26 mouse cellular contexts compared by ENCODE assay signal in the genomic region with DNA sequence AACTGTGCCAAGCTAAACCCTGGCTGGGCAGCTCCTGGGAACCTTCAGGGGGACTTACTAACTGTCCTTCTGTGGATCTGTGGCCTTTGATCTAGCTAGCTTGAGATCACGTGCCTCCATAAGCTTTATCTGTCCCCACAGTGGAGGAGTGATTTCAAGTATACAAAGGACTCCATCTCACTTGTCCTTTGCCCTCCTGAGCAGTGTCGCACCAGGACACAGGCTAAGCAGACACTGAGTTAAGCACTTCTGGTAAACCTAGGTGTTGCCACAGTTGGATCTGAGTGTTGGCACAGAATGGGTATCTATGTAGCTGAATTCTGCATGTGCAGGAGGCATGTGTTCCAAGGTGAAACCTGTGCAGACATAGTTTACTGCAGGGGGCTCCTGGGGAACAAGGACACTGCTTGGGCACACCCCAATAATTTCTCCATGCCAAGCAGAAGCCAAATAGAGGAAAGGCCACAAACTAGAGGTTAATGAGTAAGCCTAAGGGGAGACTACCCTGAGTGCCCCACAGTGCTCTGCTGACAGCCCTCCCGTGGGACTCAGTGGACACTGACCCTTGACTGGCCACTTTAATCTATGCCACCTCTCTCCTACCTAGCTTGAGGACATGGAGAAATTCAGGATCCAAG. TPM values are rescaled to one million over a fixed set of nuclear protein-coding genes. Genes with fewer than 3 reads are reported as not detected.
A peak's percentile ranks its signal among the peaks of the same experiment; 100 is the strongest.
DNase-seq lines count a peak whose midpoint lies in the region; ATAC-seq and TF ChIP-seq lines count a peak whose summit lies in the region.
"Had no signal": no experiment of that assay in that cellular context is flagged by ENCODE, and none has a peak within 500 bp of the region (broad histone marks: within the 10 kb centered on the region; RNA-seq: fewer than 3 reads in every experiment).

No protein-coding gene starts in this region.

- no peaks in the 10 kb centered on the region for H3K9me3 ChIP-seq in intestine, embryonic 16.5 days (ENCODE audit: control insufficient read depth, low read length)
- no peaks in the 10 kb centered on the region for H3K9me3 ChIP-seq in kidney, embryonic 16.5 days (ENCODE audit: low read length)
- H3K9me3 ChIP-seq in liver, embryonic 16.5 days (replicated peaks; ENCODE audit: control insufficient read depth, low read length) = no peaks in the 10 kb centered on the region
- H3K9me3 ChIP-seq: embryonic facial prominence, embryonic 12.5 days; hindbrain, embryonic 15.5 days had no signal

- no peaks in the 10 kb centered on the region for H3K36me3 ChIP-seq in kidney, adult 2 months (ENCODE audit: control insufficient read depth, insufficient read depth, low read length)
- no peaks in the 10 kb centered on the region for H3K36me3 ChIP-seq in intestine, embryonic 16.5 days (ENCODE audit: control insufficient read depth, insufficient read depth, low read length)
- no peaks in the 10 kb centered on the region for H3K36me3 ChIP-seq in kidney, embryonic 16.5 days (ENCODE audit: insufficient read depth, low read length)
- H3K36me3 ChIP-seq in liver, embryonic 16.5 days (ENCODE audit: control insufficient read depth, insufficient read depth) = no peaks in the 10 kb centered on the region
- H3K36me3 ChIP-seq: embryonic facial prominence, embryonic 12.5 days; hindbrain, embryonic 15.5 days had no signal

- no peak overlapping the region for H3K4me3 ChIP-seq in kidney, adult 2 months (ENCODE audit: insufficient read depth, low read depth, low read length)
- no peak overlapping the region for H3K4me3 ChIP-seq in intestine, embryonic 16.5 days (ENCODE audit: low read length)
- no peak overlapping the region for H3K4me3 ChIP-seq in kidney, embryonic 16.5 days (ENCODE audit: low read length)
- no peak overlapping the region for H3K4me3 ChIP-seq in liver, embryonic 16.5 days (ENCODE audit: low read depth, low read length)
- H3K4me3 ChIP-seq: embryonic facial prominence, embryonic 12.5 days; hindbrain, embryonic 15.5 days; left cerebral cortex, adult 2 months; myocyte had no signal

- peak; percentile 93 for ATAC-seq in intestine, embryonic 16.5 days
- peak; percentile 54; the same call in 1 of the 2 replicates for ATAC-seq in kidney, embryonic 16.5 days (ENCODE audit: low FRiP score, low TSS enrichment)
- peak; percentile 72 for ATAC-seq in liver, embryonic 16.5 days (ENCODE audit: low read depth)
- ATAC-seq: activated CD4-positive, CD25-positive, alpha-beta regulatory T cell, adult 4 months; lung, postnatal 0 days; midbrain, embryonic 16.5 days had no signal

- 39% methylated on average over 3 of the region's 3 CpGs for WGBS in kidney, adult 2 months
- 48% methylated on average over 3 of the region's 3 CpGs for WGBS in intestine, embryonic 16.5 days
- WGBS in kidney, embryonic 16.5 days = 63% methylated on average over 3 of the region's 3 CpGs
- 43% methylated on average over 3 of the region's 3 CpGs for WGBS in liver, embryonic 16.5 days (ENCODE audit: insufficient replicate concordance)

- intact Hi-C loops in left cerebral cortex, postnatal 14 days (cut with DNase I) = no loop called here

- TF ChIP-seq POLR2A in kidney, adult 2 months (IDR thresholded peaks at IDR 0.05; ENCODE audit: low read depth, low read length) = no peak

- no peak overlapping the region for H3K4me2 ChIP-seq in intestine, embryonic 16.5 days (ENCODE audit: low read depth, low read length)
- no peak overlapping the region for H3K4me2 ChIP-seq in kidney, embryonic 16.5 days (replicated peaks; ENCODE audit: low read depth, low read length)
- no peak overlapping the region for H3K4me2 ChIP-seq in liver, embryonic 16.5 days (ENCODE audit: low read depth, low read length)
- H3K4me2 ChIP-seq: embryonic facial prominence, embryonic 12.5 days; hindbrain, embryonic 15.5 days had no signal

- H3K4me1 ChIP-seq in kidney, adult 2 months (ENCODE audit: control insufficient read depth, insufficient read depth, low read length) = peaks cover 19% of the 10 kb centered on the region; the same call in 1 of the 2 replicates
- H3K4me1 ChIP-seq in intestine, embryonic 16.5 days (ENCODE audit: control insufficient read depth, insufficient read depth, low read length) = 0 out of 2 replicates have a peak, but pooled peaks cover 4% of the 10 kb centered on the region
- no peaks in the 10 kb centered on the region for H3K4me1 ChIP-seq in kidney, embryonic 16.5 days (ENCODE audit: insufficient read depth, low read length)
- peaks cover 4% of the 10 kb centered on the region for H3K4me1 ChIP-seq in liver, embryonic 16.5 days (ENCODE audit: control insufficient read depth, low read depth, low read length)
- H3K4me1 ChIP-seq: embryonic facial prominence, embryonic 12.5 days; hindbrain, embryonic 15.5 days had no signal

- H3K9ac ChIP-seq in intestine, embryonic 16.5 days (ENCODE audit: low read depth, low read length) = no peak overlapping the region
- H3K9ac ChIP-seq in kidney, embryonic 16.5 days (replicated peaks; ENCODE audit: low read length) = no peak overlapping the region
- H3K9ac ChIP-seq in liver, embryonic 16.5 days (ENCODE audit: low read depth, low read length) = no peak overlapping the region
- H3K9ac ChIP-seq: embryonic facial prominence, embryonic 12.5 days; hindbrain, embryonic 15.5 days; liver, embryonic 14.5 days had no signal

- TF ChIP-seq CTCF in kidney, adult 2 months (conservative IDR thresholded peaks at IDR 0.05; ENCODE audit: insufficient read depth, insufficient read length, low read depth, low read length) = no peak

- no peaks in the 10 kb centered on the region for H3K27me3 ChIP-seq in kidney, adult 2 months (replicated peaks; ENCODE audit: control insufficient read depth, insufficient read depth, low read length)
- H3K27me3 ChIP-seq in intestine, embryonic 16.5 days (replicated peaks; ENCODE audit: control insufficient read depth, insufficient read depth, low read length) = no peaks in the 10 kb centered on the region
- no peaks in the 10 kb centered on the region for H3K27me3 ChIP-seq in kidney, embryonic 16.5 days (ENCODE audit: insufficient read depth, low read length)
- no peaks in the 10 kb centered on the region for H3K27me3 ChIP-seq in liver, embryonic 16.5 days (ENCODE audit: control insufficient read depth, insufficient read depth, low read depth, low read length)
- H3K27me3 ChIP-seq: embryonic facial prominence, embryonic 12.5 days; hindbrain, embryonic 15.5 days had no signal

- peak; percentile 85 for DNase-seq in kidney, adult 2 months
- DNase-seq in kidney, postnatal 10 days = no peak
- no peak for DNase-seq in right cerebral cortex, postnatal 14 days
- DNase-seq in cerebellum, postnatal 4 days (ENCODE audit: low spot score in 2 of 2) = no peak
- DNase-seq in left cerebral cortex, postnatal 14 days (ENCODE audit: low spot score in 2 of 2) = no peak
- DNase-seq: adrenal gland, postnatal 10 days; cerebellum, adult 18-20 months; cerebellum, postnatal 14 days; gastrocnemius, postnatal 36 days; left cerebral cortex, postnatal 4 days; thymus, adult 2 months had no signal

- peak overlapping the region; percentile 89 for H3K27ac ChIP-seq in kidney, adult 2 months (ENCODE audit: insufficient read depth, low read depth, low read length)
- H3K27ac ChIP-seq in intestine, embryonic 16.5 days (ENCODE audit: low read length) = no peak overlapping the region; the same call in 1 of the 2 replicates
- no peak overlapping the region for H3K27ac ChIP-seq in kidney, embryonic 16.5 days (ENCODE audit: low read length)
- 0 out of 2 replicates have a peak overlapping the region, but pooled peaks have one; percentile 19 for H3K27ac ChIP-seq in liver, embryonic 16.5 days (ENCODE audit: low read length)
- H3K27ac ChIP-seq: embryonic facial prominence, embryonic 12.5 days; hindbrain, embryonic 15.5 days; left cerebral cortex, adult 2 months; liver, embryonic 14.5 days; macrophage; stomach, postnatal 0 days had no signal

RNA-seq across cellular contexts. Expression of gene Abcc12, which starts 13.8 kb away (rescaled TPM):
- 0.01 and 0.03 TPM in 2 replicates for polyA plus RNA-seq in kidney, adult 2 months (2012; rRNA removed)
- polyA plus RNA-seq in intestine, embryonic 16.5 days (2015; fragmentation: Nextera tagmentation; extraction: Ambion mirVana) = 0.06 and 0.09 TPM in 2 replicates
- polyA plus RNA-seq in kidney, embryonic 16.5 days (2015; fragmentation: Nextera tagmentation; extraction: Ambion mirVana) = 0.05 and 0.06 TPM in 2 replicates
- not detected in 2 replicates for polyA plus RNA-seq in liver, embryonic 16.5 days (2015; fragmentation: Nextera tagmentation; extraction: Ambion mirVana)
- total RNA-seq in left cerebral cortex, postnatal 14 days (2021) = under 1 TPM; 0.13 to 0.34 TPM
- total RNA-seq: hematopoietic stem cell, adult 5-6 weeks had no signal
- polyA plus RNA-seq: activated CD4-positive, CD25-positive, alpha-beta regulatory T cell, adult 4 months; C2C12; macrophage; myocyte had no signal

RNA-seq across cellular contexts. Expression of gene Lonp2, which starts 29.6 kb away (rescaled TPM):
- polyA plus RNA-seq in kidney, adult 2 months (2012; rRNA removed) = 82.9 and 87.1 TPM in 2 replicates
- 72.5 and 78.0 TPM in 2 replicates for polyA plus RNA-seq in intestine, embryonic 16.5 days (2015; fragmentation: Nextera tagmentation; extraction: Ambion mirVana)
- polyA plus RNA-seq in kidney, embryonic 16.5 days (2015; fragmentation: Nextera tagmentation; extraction: Ambion mirVana) = 74.9 and 77.6 TPM in 2 replicates
- 39.8 and 40.3 TPM in 2 replicates for polyA plus RNA-seq in liver, embryonic 16.5 days (2015; fragmentation: Nextera tagmentation; extraction: Ambion mirVana)
- 10 to 100 TPM; 49.2 to 57.8 TPM for total RNA-seq in left cerebral cortex, postnatal 14 days (2021)

Comparison
In these comparisons a context has a peak if more than half of its experiments do, and no peak if none do; other contexts are left out.
1. H3K27ac ChIP-seq: peak in kidney, adult 2 months (single experiment) and liver, embryonic 16.5 days (single experiment); none in intestine, embryonic 16.5 days (single experiment) and kidney, embryonic 16.5 days (single experiment).
2. Peak in every context shown above with its lines, with median percentiles within 50 percentile points of each other: ATAC-seq.